Mouse (Mus musculus): ENCODE data around the gene 1700037H04Rik.

- TF ChIP-seq POLR2A (IDR thresholded peaks at IDR 0.05; ENCODE audit: borderline replicate concordance, extremely low read depth, low read depth, low read length) (no peak), CTCF (IDR thresholded peaks at IDR 0.05; ENCODE audit: insufficient read depth, low read length) (no peak)
Observed at GRCm38 (mm10) chr2:131135521-131136139, 24.3 kb downstream of the 1700037H04Rik start.

All from lung, adult 2 months (tissue).